Mouse (Mus musculus): ENCODE results near the gene Phf19.

DNA sequence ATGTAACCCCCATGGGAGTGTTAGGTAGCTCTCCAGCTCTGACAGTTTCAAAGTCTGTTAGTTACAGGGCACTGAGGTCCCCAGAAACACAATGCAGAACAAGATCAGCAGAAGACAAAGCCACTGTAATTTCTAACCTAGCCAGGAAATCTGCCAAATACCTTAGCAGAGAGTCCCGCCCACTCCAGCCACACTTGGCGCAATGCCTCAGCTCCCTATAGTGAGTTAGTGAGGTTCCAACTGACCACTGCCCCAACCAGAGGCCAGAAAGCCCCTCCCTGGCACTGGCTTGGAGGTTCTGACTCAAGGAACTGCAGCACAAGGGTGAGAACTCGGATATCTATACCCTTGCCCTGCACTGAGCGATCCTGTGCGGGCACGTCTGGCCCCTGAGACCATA is 11.1 kb downstream of the Phf19 start:
- TF ChIP-seq POLR2A (IDR thresholded peaks at IDR 0.05; ENCODE audit: borderline replicate concordance, low read depth, low read length) (no peak), CTCF (IDR thresholded peaks at IDR 0.05; ENCODE audit: low read depth, low read length) (no peak)

Measured in bone marrow macrophage, adult 2 months (primary cell).